Mouse (Mus musculus): ENCODE data around the gene Rnf103.

The Rnf103 gene

GRCm38 (mm10) chr6:71492756-71493674 is 679 bp upstream of the Rnf103 start:
- no peak for DNase-seq (ENCODE audit: low spot score)

- peak; percentile 62 for DNase-seq (ENCODE audit: low spot score)
These were observed 787 bp downstream of the Rnf103 start for GRCm38 (mm10) chr6:71494341-71495020.

- DNase-seq (ENCODE audit: low spot score) = no peak
These were observed 6.9 kb downstream of the Rnf103 start for GRCm38 (mm10) chr6:71500575-71500974.

GRCm38 (mm10) chr6:71503001-71503400 is 9.3 kb downstream of the Rnf103 start:
- DNase-seq (ENCODE audit: low spot score) = no peak

- no peak for DNase-seq (ENCODE audit: low spot score)
These were observed 10.0 kb downstream of the Rnf103 start for GRCm38 (mm10) chr6:71503670-71504069.

- DNase-seq (ENCODE audit: low spot score) = no peak
These were observed 10.4 kb downstream of the Rnf103 start for GRCm38 (mm10) chr6:71504091-71504490.

GRCm38 (mm10) chr6:71505671-71506070 is 12.0 kb downstream of the Rnf103 start:
- no peak for DNase-seq (ENCODE audit: low spot score)

GRCm38 (mm10) chr6:71519476-71519875 is 25.8 kb downstream of the Rnf103 start:
- no peak for DNase-seq (ENCODE audit: low spot score)

- DNase-seq (ENCODE audit: low spot score) = no peak
These were observed 31.9 kb downstream of the Rnf103 start for GRCm38 (mm10) chr6:71525556-71525955.

GRCm38 (mm10) chr6:71527056-71527455 is 33.4 kb downstream of the Rnf103 start:
- DNase-seq (ENCODE audit: low spot score) = no peak

- no peak for DNase-seq (ENCODE audit: low spot score)
These were observed 34.1 kb downstream of the Rnf103 start for GRCm38 (mm10) chr6:71527826-71528225.

GRCm38 (mm10) chr6:71530176-71530575 is 36.5 kb downstream of the Rnf103 start:
- no peak for DNase-seq (ENCODE audit: low spot score)

- no peak for DNase-seq (ENCODE audit: low spot score)
These were observed 43.6 kb downstream of the Rnf103 start for GRCm38 (mm10) chr6:71537286-71537685.

- DNase-seq (ENCODE audit: low spot score) = peak; percentile 97
These were observed 50.2 kb downstream of the Rnf103 start, which contains the start of gene Chmp3 for GRCm38 (mm10) chr6:71543686-71544499. Gene Chmp3 (plus strand): TSS chr6:71543797.

GRCm38 (mm10) chr6:71555507-71555951 is 61.8 kb downstream of the Rnf103 start:
- DNase-seq (ENCODE audit: low spot score) = no peak

- no peak for DNase-seq (ENCODE audit: low spot score)
These were observed 63.1 kb downstream of the Rnf103 start for GRCm38 (mm10) chr6:71556826-71557225.

Data from ovary, postnatal 36 days (tissue).